Mouse (Mus musculus): ENCODE data around the gene Ncf2.
A peak's percentile ranks its signal among the peaks of the same experiment; 100 is the strongest.

Gene Ncf2

DNA sequence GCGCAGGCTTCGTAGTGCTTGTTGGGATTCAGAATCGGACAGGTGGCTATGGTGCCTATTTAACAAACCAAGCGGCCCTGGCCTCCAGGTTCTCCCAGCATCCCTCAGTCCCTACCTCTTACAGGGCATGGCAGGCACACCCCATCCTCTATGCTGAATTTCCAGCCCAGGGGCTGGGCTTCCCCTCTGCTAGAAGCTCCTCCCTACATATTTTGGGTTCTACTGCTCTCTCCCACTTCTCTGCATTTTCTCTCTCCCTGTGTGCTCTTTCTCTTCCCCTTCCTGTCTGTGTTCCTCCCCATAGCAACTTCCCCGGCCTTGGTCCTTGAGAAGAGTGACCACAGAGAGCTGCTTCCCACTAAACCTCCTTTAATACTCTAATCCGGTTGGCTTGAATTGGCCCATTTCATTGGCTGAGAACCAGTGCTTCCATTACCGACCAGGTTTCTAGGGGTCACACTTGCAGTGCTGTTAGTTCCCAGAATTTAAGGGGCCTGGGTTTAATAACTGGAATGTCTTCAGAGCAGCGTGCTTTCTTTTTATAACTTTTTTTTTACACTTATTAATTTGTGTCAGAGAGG, 3.2 kb upstream of the Ncf2 start:
- DNase-seq, result no peak

DNA sequence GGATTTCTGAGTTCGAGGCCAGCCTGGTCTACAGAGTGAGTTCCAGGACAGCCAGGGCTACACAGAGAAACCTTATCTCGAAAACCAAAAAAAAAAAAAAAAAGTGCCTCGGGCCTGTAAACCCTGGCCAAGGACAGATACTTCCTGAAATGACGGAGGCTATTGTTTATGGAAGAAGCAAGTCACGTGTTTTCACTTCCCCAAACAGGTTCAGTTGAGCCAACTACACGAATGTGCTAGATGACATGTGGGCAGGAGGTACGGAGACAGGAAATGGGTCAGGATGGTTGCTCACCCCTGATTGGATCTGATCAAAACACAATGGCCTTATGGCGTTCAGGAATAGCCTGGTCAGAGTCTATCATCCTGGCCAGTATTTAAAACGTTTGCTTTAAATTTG, 1.9 kb upstream of the Ncf2 start:
- no peak for DNase-seq

DNA sequence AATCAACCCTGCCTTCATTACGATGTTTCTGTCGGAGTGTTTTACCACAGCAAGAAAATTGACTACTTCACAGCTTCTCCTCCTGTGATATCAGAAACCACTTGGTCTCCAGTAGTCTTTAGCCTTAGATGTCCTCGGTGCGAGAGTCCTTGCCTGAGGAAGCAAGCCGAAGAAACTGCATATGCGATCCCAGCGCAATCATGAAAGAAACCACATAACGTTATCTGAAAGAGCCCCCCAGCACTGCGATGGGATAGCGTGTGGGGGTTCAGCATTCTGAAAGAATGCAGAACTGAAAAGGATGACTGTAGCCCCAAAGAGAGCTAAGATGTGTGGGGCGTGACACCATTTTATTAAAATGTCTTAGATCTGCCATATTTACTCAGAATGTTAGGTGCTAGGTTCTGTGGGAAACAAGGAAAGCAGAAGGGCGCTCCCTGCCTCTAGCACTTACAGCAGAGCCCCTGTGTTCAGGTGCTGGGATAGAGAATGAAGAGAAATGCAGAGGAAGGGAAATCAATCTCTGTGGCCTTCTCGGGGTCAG, 711 bp downstream of the Ncf2 start:
- DNase-seq, result no peak

DNA sequence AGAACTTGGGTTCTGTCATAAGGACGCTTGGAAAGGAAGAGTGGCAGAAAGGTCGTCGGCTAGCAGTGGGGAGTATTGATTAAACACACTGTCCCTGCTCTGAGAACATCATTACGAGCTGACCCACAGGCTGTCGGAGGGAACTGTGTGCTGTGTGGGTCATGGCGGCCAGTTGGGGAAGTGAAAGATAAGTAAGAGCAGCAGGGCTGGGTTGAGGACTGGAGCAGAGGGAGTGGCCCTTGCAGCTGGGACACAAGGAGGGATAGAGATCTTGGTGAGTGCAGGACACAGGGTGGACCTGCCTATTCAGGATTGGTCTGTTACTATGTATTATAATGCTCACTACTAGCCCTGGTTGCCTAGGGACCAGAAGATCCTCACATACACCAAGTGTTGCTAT, 4.9 kb downstream of the Ncf2 start:
- no peak for DNase-seq

DNA sequence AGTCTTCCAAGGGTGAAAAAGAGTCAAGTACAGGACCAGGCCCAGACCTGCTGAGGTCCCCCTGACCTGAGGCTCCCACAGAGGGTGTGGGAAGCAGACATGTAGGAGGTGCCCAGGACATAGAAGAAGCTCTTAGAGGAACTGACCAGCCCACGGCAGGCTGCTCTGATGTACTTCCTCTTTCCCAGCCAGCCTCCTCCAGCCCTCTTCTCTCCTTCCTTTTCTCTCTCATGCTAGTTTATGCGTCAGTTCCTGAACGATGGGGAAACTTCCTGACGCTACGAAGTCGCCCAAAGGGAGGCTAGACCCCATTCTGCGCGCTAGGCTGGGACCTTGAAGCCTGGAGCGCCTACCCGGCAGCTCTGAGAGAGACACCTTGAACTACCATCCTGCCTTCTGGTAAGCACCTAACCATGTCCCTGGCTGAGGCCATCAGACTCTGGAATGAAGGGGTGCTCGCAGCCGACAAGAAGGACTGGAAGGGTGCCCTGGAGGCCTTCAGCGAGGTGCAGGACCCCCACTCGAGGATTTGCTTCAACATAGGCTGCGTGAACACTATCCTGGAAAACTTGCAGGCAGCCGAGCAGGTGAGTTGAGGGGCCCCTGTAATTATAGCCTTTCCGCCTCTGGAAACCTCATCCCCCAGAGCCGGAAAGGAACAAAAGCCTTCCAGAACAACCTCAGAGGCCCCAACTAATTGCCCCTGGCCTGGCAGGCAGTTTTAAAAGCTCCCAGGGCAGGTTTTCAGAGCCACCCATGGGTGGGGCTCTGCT, 7.8 kb downstream of the Ncf2 start:
- no peak for DNase-seq

DNA sequence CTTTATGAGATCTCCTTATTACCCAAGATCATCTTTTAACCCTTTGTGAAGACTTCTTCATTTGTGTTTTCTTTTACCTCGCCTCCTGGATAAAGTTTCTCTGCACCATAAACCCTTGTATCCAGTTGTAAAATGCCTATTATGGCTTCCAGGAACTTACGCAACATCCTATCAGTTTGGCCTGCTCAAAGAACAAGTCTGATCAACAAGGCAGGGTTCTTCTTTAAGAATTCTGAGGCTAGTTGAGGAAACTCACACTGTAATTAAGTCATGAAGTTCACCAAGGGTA, 8.3 kb downstream of the Ncf2 start:
- DNase-seq, result no peak

DNA sequence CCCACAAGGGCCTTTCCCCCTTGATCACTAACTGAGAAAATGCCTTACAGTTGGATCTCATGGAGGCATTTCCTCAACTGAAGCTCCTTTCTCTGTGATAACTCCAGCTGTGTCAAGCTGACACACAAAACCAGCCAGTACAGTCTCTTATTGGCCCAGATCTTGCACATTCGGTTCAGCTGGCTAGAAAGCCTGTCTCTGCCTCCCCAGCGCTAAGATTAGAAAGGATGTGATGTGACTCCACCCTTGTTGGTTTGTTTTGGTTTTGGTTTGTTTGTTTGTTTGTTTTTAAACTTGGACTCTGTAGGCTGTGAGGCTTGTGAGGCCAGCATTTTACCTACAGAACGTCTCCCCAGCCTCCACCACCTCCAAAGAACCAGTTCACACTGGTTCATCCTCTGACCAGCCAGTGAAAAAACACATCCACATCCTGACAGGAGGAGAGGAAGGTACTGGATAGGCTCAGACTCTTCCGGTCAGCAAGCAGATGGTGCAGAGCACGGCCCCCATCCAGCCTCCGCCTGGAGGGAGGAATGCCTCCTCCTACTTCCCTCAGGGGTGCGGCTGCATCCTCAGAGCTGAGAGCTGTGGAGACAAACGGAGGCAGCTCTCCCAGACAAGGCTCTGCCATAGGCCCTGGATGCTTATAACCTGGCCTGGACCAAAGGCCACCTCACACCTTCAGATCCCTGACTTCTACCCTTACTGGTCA, 9.7 kb downstream of the Ncf2 start:
- no peak for DNase-seq

DNA sequence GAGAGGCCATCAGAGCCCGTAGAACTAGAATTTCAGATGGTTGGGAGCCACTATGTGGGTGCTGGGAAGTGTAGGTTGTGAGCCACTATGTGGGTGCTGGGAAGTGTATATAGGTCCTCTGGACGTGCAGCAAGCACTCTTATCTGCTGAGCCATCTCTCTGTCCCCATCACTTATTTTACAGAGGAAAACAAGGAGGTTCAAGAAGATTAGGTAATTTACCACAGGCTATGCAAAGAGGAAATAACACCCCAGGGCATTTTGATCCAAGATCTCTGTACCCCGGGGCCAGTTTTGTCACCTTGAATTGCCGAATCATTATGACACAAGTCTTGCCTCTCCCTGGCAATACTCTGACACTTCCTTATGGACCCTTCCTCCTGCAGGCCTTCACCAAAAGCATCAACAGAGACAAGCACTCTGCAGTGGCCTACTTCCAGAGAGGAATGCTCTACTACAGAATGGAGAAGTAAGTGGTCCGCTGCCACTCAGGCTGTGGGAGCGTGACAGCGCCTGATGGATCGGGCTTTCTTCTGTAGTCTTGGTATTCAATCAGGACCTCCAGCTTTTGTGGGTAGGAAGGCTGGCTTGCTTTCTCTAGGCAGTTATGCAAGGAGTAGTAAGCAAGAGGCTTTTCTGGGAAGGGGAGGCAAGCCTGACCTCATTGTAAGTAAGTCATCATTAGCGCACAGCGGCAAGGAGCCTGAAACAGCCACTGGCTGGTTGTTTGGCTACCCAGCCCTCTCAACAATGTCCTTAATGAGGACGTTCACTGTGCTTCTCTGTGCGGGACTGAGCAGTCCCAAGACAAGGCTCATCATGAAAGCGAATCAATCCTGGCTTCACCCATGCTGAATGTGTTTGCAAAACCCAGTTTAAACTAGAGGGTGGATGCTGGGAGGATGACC, 10.8 kb downstream of the Ncf2 start:
- no peak for DNase-seq

DNA sequence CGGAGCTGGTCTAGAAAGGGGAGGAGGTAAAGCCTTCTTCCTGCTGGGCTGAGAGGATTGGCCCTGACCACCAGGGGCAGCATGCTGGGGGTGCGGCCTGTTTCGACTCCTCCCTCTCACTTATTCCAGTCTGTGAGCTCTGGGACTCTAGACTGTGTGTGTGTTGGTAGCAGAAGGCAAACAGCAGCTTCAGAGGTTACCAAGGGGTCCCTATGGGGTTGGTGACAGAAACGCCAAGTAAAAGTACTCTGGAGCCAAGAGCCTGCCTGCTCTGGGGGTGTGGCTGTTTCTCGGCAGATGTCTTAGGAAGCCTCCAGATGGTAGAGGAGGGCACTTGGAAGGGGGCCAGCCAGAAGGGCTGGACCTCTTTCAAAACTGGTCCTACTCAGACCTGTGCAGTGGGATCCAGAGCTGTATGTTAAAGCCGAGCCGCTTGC, 15.3 kb downstream of the Ncf2 start:
- DNase-seq, result no peak

DNA sequence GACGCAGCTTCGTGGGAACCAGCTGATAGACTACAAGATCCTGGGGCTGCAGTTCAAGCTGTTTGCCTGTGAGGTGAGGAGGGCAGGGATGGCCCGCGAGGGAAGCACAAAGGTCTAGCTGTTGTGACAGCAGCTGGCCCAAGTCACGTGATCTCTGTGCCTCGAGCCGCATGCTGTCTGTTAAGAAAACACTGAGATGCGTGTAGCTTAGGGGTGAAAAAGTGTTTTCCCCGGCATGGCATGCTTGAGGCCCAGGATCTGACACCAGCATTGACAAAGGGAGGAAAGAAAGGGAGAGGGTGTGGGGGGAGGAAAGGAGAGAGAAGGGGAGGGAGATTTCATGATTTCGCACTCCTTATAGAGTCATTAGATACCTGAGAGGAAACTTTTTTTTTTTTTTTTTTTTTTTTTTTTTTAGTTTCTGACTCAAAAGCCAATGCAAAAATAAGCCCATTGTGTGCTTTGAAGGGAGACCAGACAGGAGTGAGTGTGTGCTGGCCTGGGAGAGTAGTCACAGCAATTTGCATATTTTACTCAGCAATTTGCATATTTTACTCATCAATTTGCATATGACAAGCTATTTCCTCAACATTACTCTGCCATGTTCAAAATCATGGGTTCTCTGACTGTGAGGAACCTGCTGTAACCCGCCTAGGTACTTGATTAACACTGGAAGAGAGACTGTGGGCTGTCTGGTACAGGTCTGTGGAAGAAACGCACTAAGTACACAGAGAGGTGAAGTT, 17.2 kb downstream of the Ncf2 start:
- DNase-seq, result no peak

DNA sequence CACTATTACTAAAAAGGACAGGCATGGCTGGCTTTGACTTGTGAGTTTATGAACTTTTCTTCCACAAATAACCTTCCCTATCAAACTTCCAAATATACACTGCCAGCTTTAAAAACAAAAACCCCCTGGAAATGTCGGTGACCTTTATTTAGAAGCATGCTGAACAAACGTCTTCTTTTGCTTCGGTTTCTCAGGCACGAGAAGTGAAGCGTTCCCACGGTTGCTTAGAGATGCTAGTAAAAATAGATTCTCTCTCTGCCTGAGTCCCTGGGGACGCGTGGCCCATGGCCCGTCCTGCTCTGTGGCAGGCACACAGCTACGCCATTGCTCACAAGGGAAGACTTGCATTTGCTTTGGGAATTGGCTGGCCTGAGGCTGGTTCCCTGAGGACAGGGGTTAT, 17.8 kb downstream of the Ncf2 start:
- DNase-seq, result no peak

DNA sequence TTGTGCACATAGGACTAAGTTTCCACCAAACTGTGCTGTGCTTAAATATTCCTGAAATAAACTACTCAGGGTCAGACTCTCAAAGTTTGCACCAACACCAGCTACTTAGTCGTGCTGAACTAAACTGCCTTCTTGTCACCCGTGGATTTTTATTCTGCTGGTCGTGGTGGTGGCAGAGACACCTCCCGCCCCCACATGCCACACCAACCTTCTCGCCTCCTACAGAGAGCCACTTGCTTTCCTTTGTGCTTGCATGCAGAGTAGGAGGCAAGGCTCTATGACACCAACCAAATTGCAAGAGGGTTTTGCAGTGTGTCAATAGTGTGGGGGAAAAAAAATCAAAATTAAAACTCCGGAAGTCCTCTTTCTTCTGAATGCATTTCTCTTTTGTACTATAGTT, 19.6 kb downstream of the Ncf2 start:
- no peak for DNase-seq

DNA sequence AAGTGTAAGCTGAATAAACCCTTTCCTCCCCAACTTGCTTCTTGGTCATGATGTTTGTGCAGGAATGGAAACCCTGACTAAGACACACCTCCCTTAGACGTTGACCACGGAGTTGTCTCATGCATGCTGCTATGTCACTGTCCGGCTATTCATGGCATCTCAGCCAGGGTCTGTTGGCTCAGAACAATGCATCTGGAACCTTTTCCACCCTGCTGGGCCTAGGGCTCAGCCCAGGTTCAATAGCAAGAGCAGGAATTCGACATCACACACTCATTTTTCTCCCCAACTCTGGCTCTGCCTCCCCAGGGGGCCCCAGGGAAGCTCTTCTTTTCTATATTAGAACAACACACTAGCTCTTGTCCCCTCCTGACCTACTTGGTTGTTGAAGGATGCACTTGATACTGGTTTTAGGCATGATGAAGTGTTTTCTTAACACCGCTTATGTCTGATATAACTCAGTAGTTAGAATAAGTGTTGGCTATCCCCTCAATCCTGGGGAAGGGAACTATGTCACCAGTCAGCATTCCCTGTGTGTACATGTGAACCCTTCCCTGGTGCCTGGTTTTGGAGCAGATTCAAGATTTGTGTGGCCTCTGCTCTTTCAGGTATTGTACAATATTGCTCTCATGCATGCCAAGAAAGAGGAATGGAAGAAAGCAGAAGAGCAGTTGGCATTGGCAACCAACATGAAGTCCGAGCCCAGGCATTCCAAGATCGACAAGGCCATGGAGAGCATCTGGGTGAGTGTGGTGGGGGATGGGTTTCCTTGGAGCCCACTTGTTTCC, 21.1 kb downstream of the Ncf2 start:
- no peak for DNase-seq

DNA sequence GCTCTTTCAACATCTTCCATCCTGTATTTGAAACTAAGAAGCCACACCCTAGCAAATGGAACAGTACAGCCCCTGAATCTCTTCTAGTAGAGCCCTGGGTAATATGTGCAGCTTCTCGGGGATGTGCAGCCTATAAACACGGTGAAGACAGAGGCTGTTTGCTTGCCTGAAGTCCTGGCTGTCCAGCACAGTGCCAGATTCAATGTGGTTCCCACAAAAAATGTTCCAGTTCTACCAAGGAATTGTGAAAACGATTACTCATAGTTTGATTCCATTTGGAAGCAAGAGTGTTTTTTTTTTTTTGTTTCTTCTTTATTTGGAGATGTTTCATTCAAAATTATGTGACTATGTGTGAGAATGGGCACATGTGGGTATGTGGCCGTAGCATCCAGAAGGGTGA, 21.8 kb downstream of the Ncf2 start:
- DNase-seq, result no peak

DNA sequence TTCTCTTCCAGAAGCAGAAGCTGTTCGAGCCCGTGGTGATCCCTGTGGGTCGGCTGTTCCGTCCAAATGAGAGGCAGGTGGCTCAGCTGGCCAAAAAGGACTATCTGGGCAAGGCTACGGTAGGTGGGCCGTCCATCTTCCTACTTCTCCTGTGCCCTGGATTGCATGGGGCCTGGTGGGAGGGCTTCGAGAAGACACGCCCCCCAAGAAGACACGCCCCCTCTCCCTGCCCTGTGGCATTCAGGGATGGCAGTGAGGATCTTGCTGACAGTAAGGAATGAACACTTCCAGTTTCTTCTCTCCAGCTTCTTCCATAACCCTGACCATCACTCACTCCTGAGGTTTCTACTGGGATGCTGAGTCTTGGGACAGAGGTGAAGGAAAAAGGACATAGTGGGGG, 24.2 kb downstream of the Ncf2 start:
- no peak for DNase-seq

DNA sequence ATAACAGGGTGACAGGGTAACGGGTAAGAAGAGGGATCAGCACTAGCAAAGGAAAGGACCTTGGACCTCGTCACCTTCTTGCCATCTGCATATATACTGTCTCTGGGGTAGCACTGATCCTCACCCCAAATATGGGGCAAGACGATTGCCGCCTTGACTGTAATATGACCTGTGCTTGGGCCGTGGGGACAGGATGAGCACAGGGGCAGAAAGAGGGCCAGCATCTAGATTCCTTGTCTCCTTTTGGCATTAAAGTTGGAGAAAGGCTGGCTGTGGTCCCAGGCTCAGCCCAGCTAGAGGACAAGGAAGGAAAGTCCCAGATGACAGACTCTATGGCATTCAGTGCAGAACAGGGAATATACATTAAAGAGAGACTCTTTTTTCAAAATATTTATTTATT, 26.5 kb downstream of the Ncf2 start:
- DNase-seq, result no peak

DNA sequence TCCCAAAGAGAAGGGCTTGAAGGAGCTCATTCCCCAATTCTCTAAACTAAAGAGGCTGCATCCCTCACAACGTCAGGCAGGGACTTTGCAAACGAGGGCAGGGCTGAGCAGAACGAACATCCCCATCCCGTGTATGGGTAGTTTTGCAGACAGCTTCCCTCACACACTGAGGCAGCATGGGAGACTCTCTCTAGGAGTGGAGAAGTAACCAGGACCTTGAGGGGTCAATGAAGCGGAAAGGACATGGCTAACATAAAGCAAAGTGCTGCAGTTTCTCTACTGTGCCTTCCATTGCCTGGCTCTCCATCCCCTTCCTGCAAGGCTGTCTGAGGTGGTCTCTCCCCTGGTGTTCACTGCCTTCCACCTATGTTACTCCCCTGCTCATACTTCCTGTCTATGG, 28.2 kb downstream of the Ncf2 start:
- no peak for DNase-seq

DNA sequence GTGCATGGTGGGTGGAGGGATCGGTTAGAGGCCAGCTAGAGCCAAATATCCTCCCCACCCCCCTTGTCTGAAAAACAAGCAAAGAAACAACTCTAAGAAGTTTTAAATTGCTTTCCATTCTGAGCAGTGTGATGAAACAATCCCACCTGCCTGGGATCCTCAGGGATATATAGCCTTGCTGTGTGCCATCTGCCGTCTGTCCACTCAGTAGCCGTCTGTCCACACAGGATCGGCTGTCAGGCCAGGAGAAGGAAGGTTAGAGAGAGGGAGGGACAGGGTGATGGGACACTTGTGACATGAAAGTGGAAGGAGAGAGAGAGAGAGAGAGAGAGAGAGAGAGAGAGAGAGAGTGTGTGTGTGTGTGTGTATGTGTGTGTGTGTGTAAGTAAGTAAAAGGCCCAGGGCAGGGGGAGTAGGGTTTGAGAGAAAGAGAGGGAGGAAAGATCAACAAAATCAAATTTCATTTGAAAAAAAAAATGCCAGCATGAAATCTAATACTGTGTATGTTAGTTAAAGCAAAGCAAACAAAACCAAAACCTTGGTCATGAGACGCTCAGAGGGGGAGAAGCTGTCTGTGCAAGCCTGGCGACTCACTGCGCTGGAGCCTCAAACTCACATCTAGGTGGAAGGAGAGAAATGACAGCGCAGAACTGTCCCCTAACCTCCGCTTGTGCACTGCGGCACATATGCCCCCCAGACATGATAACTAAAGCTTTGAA, 28.8 kb downstream of the Ncf2 start:
- DNase-seq, result no peak

DNA sequence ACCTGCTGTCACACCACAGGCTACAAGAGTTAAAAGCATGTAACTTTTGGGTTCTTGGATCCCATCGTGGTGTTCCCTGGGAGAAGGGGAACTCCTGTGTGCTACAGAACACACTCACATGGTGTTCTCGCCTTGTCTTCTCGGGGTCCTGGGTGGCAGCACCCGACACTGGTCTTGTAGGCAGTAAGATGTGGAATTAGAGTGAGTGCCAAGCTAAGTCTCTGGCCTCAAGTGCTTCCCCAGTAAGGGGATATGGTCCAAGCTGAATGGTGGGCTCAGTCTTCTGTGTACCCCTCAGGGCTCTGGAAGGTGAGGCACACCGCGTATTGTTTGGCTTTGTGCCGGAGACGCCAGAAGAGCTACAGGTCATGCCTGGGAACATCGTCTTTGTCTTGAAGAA, 30.1 kb downstream of the Ncf2 start:
- DNase-seq, result no peak

DNA sequence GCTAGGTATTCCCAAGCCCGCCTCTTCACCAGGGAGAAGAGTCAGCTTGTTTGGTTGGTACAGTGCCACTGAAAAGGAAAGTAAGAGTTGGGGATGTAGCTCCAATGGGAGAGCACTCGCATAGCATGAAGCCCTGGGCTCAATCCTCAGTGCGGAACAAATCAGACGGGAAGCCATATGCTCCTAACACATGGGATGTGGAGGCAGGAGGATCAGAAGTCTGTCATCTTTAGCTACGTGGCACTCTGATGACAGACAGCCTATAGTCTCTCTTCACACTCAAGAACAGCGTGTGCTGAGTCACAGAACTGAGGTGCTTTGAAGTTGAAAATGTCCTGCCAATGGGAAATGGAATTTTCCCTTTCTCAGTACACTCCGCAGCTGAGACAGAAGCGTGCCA, 31.0 kb downstream of the Ncf2 start:
- peak; percentile 59 for DNase-seq

DNA sequence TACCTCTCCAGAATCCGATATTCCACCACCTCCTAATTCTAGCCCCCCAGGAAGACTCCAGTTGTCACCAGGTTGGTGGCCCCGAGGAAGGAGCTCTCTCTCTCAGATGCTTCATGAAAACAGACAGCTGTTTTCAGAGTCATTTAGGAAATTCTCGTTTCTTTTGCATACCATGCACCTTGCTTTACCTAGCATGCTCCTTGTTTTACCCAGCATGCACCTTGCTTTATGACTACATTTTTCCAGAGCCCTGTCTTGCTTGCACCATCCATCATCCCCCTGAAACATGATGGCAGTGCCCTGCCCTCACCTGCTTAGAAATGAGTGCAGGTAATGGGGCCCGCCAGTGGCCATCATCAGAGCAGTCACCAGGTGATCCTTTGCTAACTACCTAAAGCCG, 31.6 kb downstream of the Ncf2 start:
- DNase-seq, result no peak
